Comparison of ENCODE assay signal across 8 mouse cellular contexts in the genomic region with DNA sequence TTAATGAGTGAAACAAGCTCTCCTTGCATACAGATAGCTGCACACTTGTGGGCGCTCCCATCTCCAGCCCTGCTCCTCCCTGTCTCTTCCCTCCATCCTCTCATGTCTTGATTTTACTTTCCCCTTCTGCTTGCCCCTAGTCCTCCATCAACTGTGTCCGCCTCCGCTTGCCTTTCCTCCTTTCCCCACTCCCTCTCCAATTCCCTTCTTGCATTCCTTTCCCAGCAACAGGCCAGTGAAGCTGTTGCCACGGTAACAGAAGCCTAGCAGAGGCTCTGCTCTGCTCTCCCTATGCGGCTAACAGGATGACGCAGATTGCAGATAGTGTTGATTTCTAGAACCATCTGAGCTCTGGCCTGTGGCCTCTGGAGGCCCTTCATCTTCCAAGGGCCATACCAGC. TPM values are rescaled to one million over a fixed set of nuclear protein-coding genes. Genes with fewer than 3 reads are reported as not detected.
DNase-seq lines count a peak whose midpoint lies in the region; ATAC-seq lines count a peak whose summit lies in the region.

No protein-coding gene starts in this region.

- no peak overlapping the region for H3K9ac ChIP-seq in kidney, embryonic 15.5 days
- no peak overlapping the region for H3K9ac ChIP-seq in forebrain, embryonic 11.5 days (ENCODE audit: low read length)
- H3K9ac ChIP-seq in neural tube, embryonic 11.5 days (ENCODE audit: low read length) = no peak overlapping the region
- no peak overlapping the region for H3K9ac ChIP-seq in heart, embryonic 12.5 days

- 19% methylated on average over 6 of the region's 6 CpGs for WGBS in kidney, embryonic 15.5 days
- 22% methylated on average over 6 of the region's 6 CpGs for WGBS in forebrain, embryonic 11.5 days
- WGBS in neural tube, embryonic 11.5 days = 21% methylated on average over 6 of the region's 6 CpGs
- 32% methylated on average over 6 of the region's 6 CpGs for WGBS in heart, embryonic 12.5 days

- no peaks in the 10 kb centered on the region for H3K9me3 ChIP-seq in kidney, embryonic 15.5 days (replicated peaks)
- H3K9me3 ChIP-seq in forebrain, embryonic 11.5 days (ENCODE audit: control insufficient read depth, low read length) = no peaks in the 10 kb centered on the region
- H3K9me3 ChIP-seq in neural tube, embryonic 11.5 days (ENCODE audit: control insufficient read depth, low read length) = no peaks in the 10 kb centered on the region
- 0 out of 2 replicates have a peak, but pooled peaks cover 3% of the 10 kb centered on the region for H3K9me3 ChIP-seq in heart, embryonic 12.5 days (replicated peaks)

- peaks cover 53% of the 10 kb centered on the region for H3K4me1 ChIP-seq in kidney, embryonic 15.5 days
- peaks cover 45% of the 10 kb centered on the region for H3K4me1 ChIP-seq in forebrain, embryonic 11.5 days (replicated peaks; ENCODE audit: control insufficient read depth, insufficient read depth, low read length)
- peaks cover 34% of the 10 kb centered on the region for H3K4me1 ChIP-seq in neural tube, embryonic 11.5 days (ENCODE audit: control insufficient read depth, insufficient read depth, low read length)
- no peaks in the 10 kb centered on the region for H3K4me1 ChIP-seq in heart, embryonic 12.5 days (replicated peaks)

- H3K27ac ChIP-seq in kidney, embryonic 15.5 days = no peak overlapping the region
- no peak overlapping the region for H3K27ac ChIP-seq in forebrain, embryonic 11.5 days (ENCODE audit: low read depth, low read length)
- H3K27ac ChIP-seq in neural tube, embryonic 11.5 days (ENCODE audit: low read depth, low read length) = no peak overlapping the region
- H3K27ac ChIP-seq in heart, embryonic 12.5 days (ENCODE audit: poor library complexity, severe bottlenecking) = no peak overlapping the region

- DNase-seq in kidney, adult 8-10 months = no peak
- DNase-seq in forebrain, embryonic 11.5 days (ENCODE audit: low spot score) = peak; percentile 73
- peak; percentile 52 to 71 for DNase-seq in layer of hippocampus, postnatal 14 days (ENCODE audit: low spot score in 2 of 2)
- DNase-seq in neural tube, embryonic 11.5 days (ENCODE audit: low spot score) = peak; percentile 72
- DNase-seq in cerebellum, adult 9-11 months = no peak
- DNase-seq in lung, postnatal 4 days = no peak

- no peaks in the 10 kb centered on the region for H3K36me3 ChIP-seq in kidney, embryonic 15.5 days
- no peaks in the 10 kb centered on the region for H3K36me3 ChIP-seq in forebrain, embryonic 11.5 days (ENCODE audit: control insufficient read depth, insufficient read depth, low read length)
- H3K36me3 ChIP-seq in neural tube, embryonic 11.5 days (ENCODE audit: control insufficient read depth, insufficient read depth, low read length) = no peaks in the 10 kb centered on the region
- peaks cover 4% of the 10 kb centered on the region; the same call in 1 of the 2 replicates for H3K36me3 ChIP-seq in heart, embryonic 12.5 days

- H3K27me3 ChIP-seq in kidney, embryonic 15.5 days = no peaks in the 10 kb centered on the region
- no peaks in the 10 kb centered on the region for H3K27me3 ChIP-seq in forebrain, embryonic 11.5 days (ENCODE audit: control insufficient read depth, insufficient read depth, low read length)
- no peaks in the 10 kb centered on the region for H3K27me3 ChIP-seq in neural tube, embryonic 11.5 days (ENCODE audit: control insufficient read depth, insufficient read depth, low read length)
- H3K27me3 ChIP-seq in heart, embryonic 12.5 days (replicated peaks) = no peaks in the 10 kb centered on the region

- ATAC-seq in kidney, embryonic 15.5 days (replicated peaks; ENCODE audit: low FRiP score) = peak; percentile 77
- peak; percentile 67 for ATAC-seq in forebrain, embryonic 11.5 days (replicated peaks; ENCODE audit: low FRiP score)
- peak; percentile 75 for ATAC-seq in neural tube, embryonic 11.5 days (ENCODE audit: insufficient read depth, low FRiP score, low TSS enrichment)
- ATAC-seq in heart, embryonic 12.5 days (ENCODE audit: insufficient number of reproducible peaks, low FRiP score) = no peak

- H3K4me3 ChIP-seq in kidney, embryonic 15.5 days (replicated peaks) = no peak overlapping the region
- H3K4me3 ChIP-seq in forebrain, embryonic 11.5 days (ENCODE audit: low read depth, low read length) = no peak overlapping the region
- no peak overlapping the region for H3K4me3 ChIP-seq in neural tube, embryonic 11.5 days (ENCODE audit: low read depth, low read length)
- no peak overlapping the region for H3K4me3 ChIP-seq in heart, embryonic 12.5 days

- H3K4me2 ChIP-seq in kidney, embryonic 15.5 days = no peak overlapping the region
- H3K4me2 ChIP-seq in forebrain, embryonic 11.5 days (ENCODE audit: low read depth, low read length, severe bottlenecking) = no peak overlapping the region
- H3K4me2 ChIP-seq in neural tube, embryonic 11.5 days (ENCODE audit: low read depth) = no peak overlapping the region
- H3K4me2 ChIP-seq in heart, embryonic 12.5 days = no peak overlapping the region

RNA-seq across cellular contexts. Expression of a gene that starts 21.9 kb away (rescaled TPM):
- polyA plus RNA-seq in kidney, embryonic 15.5 days (2015; fragmentation: Nextera tagmentation; extraction: Ambion mirVana) = 91.4 and 96.7 TPM in 2 replicates
- polyA plus RNA-seq in forebrain, embryonic 11.5 days (2014; fragmentation: Nextera tagmentation; extraction: Ambion mirVana) = 140 and 142 TPM in 2 replicates
- total RNA-seq in layer of hippocampus, postnatal 14 days (2021) = 10 to 100 TPM; 83.7 to 85.6 TPM
- 139 and 148 TPM in 2 replicates for polyA plus RNA-seq in neural tube, embryonic 11.5 days (2014; fragmentation: Nextera tagmentation; extraction: Ambion mirVana)
- 70.0 and 71.5 TPM in 2 replicates for polyA plus RNA-seq in heart, embryonic 12.5 days (2016; fragmentation: Nextera tagmentation; extraction: Ambion mirVana)

RNA-seq across cellular contexts. Expression of a gene that starts 22.5 kb away (rescaled TPM):
- 9.4 and 11.7 TPM in 2 replicates for polyA plus RNA-seq in kidney, embryonic 15.5 days (2015; fragmentation: Nextera tagmentation; extraction: Ambion mirVana)
- 5.7 and 7.2 TPM in 2 replicates for polyA plus RNA-seq in forebrain, embryonic 11.5 days (2014; fragmentation: Nextera tagmentation; extraction: Ambion mirVana)
- 10 to 100 TPM in 1 of 2 experiments, 1 to 10 TPM in 1; 6.3 to 10.1 TPM for total RNA-seq in layer of hippocampus, postnatal 14 days (2021)
- 5.2 TPM in 2 replicates for polyA plus RNA-seq in neural tube, embryonic 11.5 days (2014; fragmentation: Nextera tagmentation; extraction: Ambion mirVana)
- polyA plus RNA-seq in heart, embryonic 12.5 days (2016; fragmentation: Nextera tagmentation; extraction: Ambion mirVana) = 5.6 and 5.8 TPM in 2 replicates

Comparison
In these comparisons a context has a peak if more than half of its experiments do, and no peak if none do; other contexts are left out.
1. DNase-seq: peak in forebrain, embryonic 11.5 days (single experiment), layer of hippocampus, postnatal 14 days (2 of 2) and neural tube, embryonic 11.5 days (single experiment); none in kidney, adult 8-10 months (0 of 2), cerebellum, adult 9-11 months (single experiment) and lung, postnatal 4 days (0 of 2).